Mouse (Mus musculus) ovary, postnatal 36 days (tissue): ENCODE measurements around the gene Tpm4.

Experiments used
- DNase-seq: peaks from one replicate; pipeline ENCODE4 v3.0.0; 2022; ENCODE audit warnings: low spot score, mixed read lengths

Tpm4 gene

GRCm38 (mm10) chr8:72190215-72190539, 55.4 kb downstream of the Tpm4 start:
- no peak for DNase-seq

DNA sequence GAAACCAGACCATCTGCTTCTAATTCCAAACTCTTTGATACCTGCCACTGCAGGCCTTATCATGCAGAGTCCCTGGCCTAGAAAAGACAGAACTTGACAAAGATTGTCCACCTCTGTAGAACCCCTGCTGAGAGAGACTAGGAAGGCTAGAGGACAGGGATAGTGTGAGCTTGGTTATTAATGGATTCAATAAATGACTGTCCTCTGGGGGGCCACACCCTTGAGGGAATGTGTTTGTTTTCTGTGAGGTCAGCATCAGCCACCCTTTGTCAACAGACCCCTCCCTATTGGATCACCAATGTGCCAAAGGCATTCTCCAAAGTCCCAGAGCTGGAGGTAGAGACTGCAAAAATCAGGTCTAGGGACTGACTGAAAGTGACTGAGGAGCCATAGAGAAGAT, 57.3 kb downstream of the Tpm4 start:
- DNase-seq: no peak

DNA sequence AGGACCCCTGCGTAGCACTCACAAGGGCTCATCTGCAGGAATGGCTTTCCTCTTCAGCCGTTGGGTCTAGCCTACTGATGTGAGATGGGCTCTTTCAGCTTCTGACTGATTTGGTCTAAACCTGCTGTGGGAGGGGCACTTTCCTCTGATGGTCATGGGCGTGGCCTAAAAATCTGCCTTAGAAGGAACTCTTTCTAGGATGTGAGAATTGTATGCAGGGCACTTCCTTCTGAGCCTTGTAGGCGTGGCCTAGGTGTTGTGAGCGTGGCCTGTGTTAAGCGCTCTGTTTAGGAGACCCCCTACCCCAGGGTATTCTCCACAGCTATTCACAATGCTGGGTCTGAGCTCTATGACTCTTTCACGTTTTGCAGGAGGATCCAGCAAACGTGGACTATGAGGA, 63.2 kb downstream of the Tpm4 start:
- no peak for DNase-seq
